Comparison of ENCODE assay signal across 11 mouse cellular contexts in the genomic region with DNA sequence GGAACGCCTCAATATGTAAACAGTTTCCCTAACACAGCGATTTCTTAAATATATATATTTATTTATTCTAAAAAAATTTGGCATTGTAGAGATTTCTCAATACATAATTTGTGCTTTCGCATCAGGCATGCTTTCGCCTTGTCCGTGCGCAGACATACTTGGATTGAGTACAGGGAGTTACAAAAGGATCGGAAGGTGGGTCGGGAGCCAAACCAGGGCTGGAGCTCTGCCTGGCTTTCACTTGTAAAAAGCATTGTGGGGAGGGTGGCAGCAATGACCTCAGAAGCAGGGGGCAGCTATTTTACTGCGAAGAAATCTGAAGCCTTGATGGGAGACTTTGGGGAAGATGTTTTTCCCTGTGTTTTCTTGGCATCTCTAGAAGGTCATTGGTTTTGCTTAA.
DNase-seq lines count a peak whose midpoint lies in the region; ATAC-seq lines count a peak whose summit lies in the region.
"Had no signal": no experiment of that assay in that cellular context is flagged by ENCODE, and none has a peak within 500 bp of the region (broad histone marks: within the 10 kb centered on the region; RNA-seq: fewer than 3 reads in every experiment).

No protein-coding gene starts in this region.

- no peaks in the 10 kb centered on the region for H3K36me3 ChIP-seq in forebrain, embryonic 16.5 days (ENCODE audit: control insufficient read depth, insufficient read depth)
- H3K36me3 ChIP-seq: embryonic facial prominence, embryonic 12.5 days; midbrain, embryonic 15.5 days had no signal

- 71% methylated on average over 9 of the region's 9 CpGs for WGBS in forebrain, embryonic 16.5 days

- no peak overlapping the region for H3K9ac ChIP-seq in forebrain, embryonic 16.5 days (replicated peaks; ENCODE audit: low read depth, low read length)
- H3K9ac ChIP-seq: embryonic facial prominence, embryonic 12.5 days; liver, embryonic 14.5 days; midbrain, embryonic 15.5 days had no signal

- peak; percentile 65 for DNase-seq in left cerebral cortex, postnatal 4 days
- DNase-seq in left cerebral cortex, adult 11 months (ENCODE audit: low spot score), result no peak
- DNase-seq in cerebellum, adult 18-20 months, result peak; percentile 62 to 63
- DNase-seq in gastrocnemius, postnatal 14 days, result peak; percentile 22
- peak; percentile 34 for DNase-seq in ovary, postnatal 14 days (ENCODE audit: low spot score)
- no peak for DNase-seq in left cerebral cortex, adult 9 months (ENCODE audit: low spot score in 2 of 2)
- DNase-seq: thymus, postnatal 25 days had no signal

- ATAC-seq in forebrain, embryonic 16.5 days, result no peak
- ATAC-seq: midbrain, embryonic 15.5 days had no signal

- no peak overlapping the region for H3K27ac ChIP-seq in forebrain, embryonic 16.5 days (ENCODE audit: low read length)
- H3K27ac ChIP-seq: embryonic facial prominence, embryonic 12.5 days; liver, embryonic 14.5 days; midbrain, embryonic 15.5 days had no signal

- no peaks in the 10 kb centered on the region for H3K27me3 ChIP-seq in forebrain, embryonic 16.5 days (replicated peaks; ENCODE audit: control insufficient read depth, insufficient read depth, low read length)
- H3K27me3 ChIP-seq: embryonic facial prominence, embryonic 12.5 days had no signal

- intact Hi-C loops in left cerebral cortex, postnatal 4 days (cut with DNase I), result no loop called here
- intact Hi-C loops in gastrocnemius, postnatal 14 days (cut with DNase I; ENCODE audit: low total_unique reads), result no loop called here

- no peak overlapping the region for H3K4me2 ChIP-seq in forebrain, embryonic 16.5 days (ENCODE audit: low read length)
- H3K4me2 ChIP-seq: embryonic facial prominence, embryonic 12.5 days; midbrain, embryonic 15.5 days had no signal

- no peak overlapping the region for H3K4me3 ChIP-seq in forebrain, embryonic 16.5 days (replicated peaks; ENCODE audit: low read length)
- H3K4me3 ChIP-seq: embryonic facial prominence, embryonic 12.5 days; midbrain, embryonic 15.5 days had no signal

- H3K4me1 ChIP-seq in forebrain, embryonic 16.5 days (replicated peaks; ENCODE audit: control insufficient read depth, insufficient read depth, low read length), result no peaks in the 10 kb centered on the region

- H3K9me3 ChIP-seq in forebrain, embryonic 16.5 days (ENCODE audit: control insufficient read depth, low read length), result no peaks in the 10 kb centered on the region
- H3K9me3 ChIP-seq: embryonic facial prominence, embryonic 12.5 days; midbrain, embryonic 15.5 days had no signal

Comparison
In these comparisons a context has a peak if more than half of its experiments do, and no peak if none do; other contexts are left out.
1. DNase-seq: peak in left cerebral cortex, postnatal 4 days (single experiment), cerebellum, adult 18-20 months (2 of 2), gastrocnemius, postnatal 14 days (single experiment) and ovary, postnatal 14 days (single experiment); none in left cerebral cortex, adult 11 months (single experiment) and left cerebral cortex, adult 9 months (0 of 2).